8 mouse cellular contexts compared by ENCODE assay signal in genomic region chr5:110416825-110417401, GRCm38 (mm10). TPM values are rescaled to one million over a fixed set of nuclear protein-coding genes. Genes with fewer than 3 reads are reported as not detected.
DNase-seq lines count a peak whose midpoint lies in the region; ATAC-seq and TF ChIP-seq lines count a peak whose summit lies in the region.

No protein-coding gene starts in this region.

- H3K9me3 ChIP-seq in forebrain, postnatal 0 days (ENCODE audit: low read length), result no peaks in the 10 kb centered on the region
- H3K9me3 ChIP-seq in stomach, postnatal 0 days (ENCODE audit: control insufficient read depth, low read length), result no peaks in the 10 kb centered on the region
- no peaks in the 10 kb centered on the region for H3K9me3 ChIP-seq in lung, postnatal 0 days (ENCODE audit: low read length)

- peaks cover 13% of the 10 kb centered on the region; the same call in 1 of the 2 replicates for H3K36me3 ChIP-seq in forebrain, postnatal 0 days (ENCODE audit: insufficient read depth)
- H3K36me3 ChIP-seq in stomach, postnatal 0 days (ENCODE audit: control insufficient read depth, insufficient read depth, low read length), result no peaks in the 10 kb centered on the region
- H3K36me3 ChIP-seq in lung, postnatal 0 days (ENCODE audit: insufficient read depth, low read length), result peaks cover 11% of the 10 kb centered on the region; the same call in 1 of the 2 replicates

- no peak overlapping the region; the same call in 1 of the 2 replicates for H3K4me2 ChIP-seq in forebrain, postnatal 0 days (ENCODE audit: low read depth)
- H3K4me2 ChIP-seq in stomach, postnatal 0 days (replicated peaks; ENCODE audit: low read depth), result no peak overlapping the region
- no peak overlapping the region for H3K4me2 ChIP-seq in lung, postnatal 0 days (replicated peaks; ENCODE audit: low read depth, low read length)

- intact Hi-C loops in gastrocnemius, adult 2 months (cut with DNase I), result no loop called here
- intact Hi-C loops in gastrocnemius, postnatal 14 days (cut with DNase I; ENCODE audit: low total_unique reads), result no loop called here

- peak overlapping the region; percentile 88 for H3K27ac ChIP-seq in gastrocnemius, adult 2 months
- H3K27ac ChIP-seq in forebrain, postnatal 0 days (ENCODE audit: low read depth, low read length), result peak overlapping the region; percentile 73
- no peak overlapping the region for H3K27ac ChIP-seq in stomach, postnatal 0 days (replicated peaks)
- no peak overlapping the region for H3K27ac ChIP-seq in lung, postnatal 0 days (ENCODE audit: low read length)

- peak overlapping the region; percentile 42 for H3K4me3 ChIP-seq in gastrocnemius, adult 2 months
- H3K4me3 ChIP-seq in forebrain, postnatal 0 days (ENCODE audit: low read depth, low read length), result no peak overlapping the region
- H3K4me3 ChIP-seq in stomach, postnatal 0 days (ENCODE audit: low read depth, low read length), result no peak overlapping the region
- no peak overlapping the region for H3K4me3 ChIP-seq in lung, postnatal 0 days (ENCODE audit: low read depth, low read length)

- peaks cover 17% of the 10 kb centered on the region for H3K4me1 ChIP-seq in forebrain, postnatal 0 days (ENCODE audit: insufficient read depth)
- H3K4me1 ChIP-seq in stomach, postnatal 0 days (replicated peaks; ENCODE audit: control insufficient read depth, insufficient read depth), result no peaks in the 10 kb centered on the region
- H3K4me1 ChIP-seq in lung, postnatal 0 days (ENCODE audit: insufficient read depth, low read depth, low read length), result no peaks in the 10 kb centered on the region

- TF ChIP-seq CTCF in gastrocnemius, adult 2 months (IDR thresholded peaks at IDR 0.05), result no peak
- no peak for TF ChIP-seq CTCF in forebrain, postnatal 0 days (IDR thresholded peaks at IDR 0.05; ENCODE audit: low read depth)
- no peak for TF ChIP-seq CTCF in stomach, postnatal 0 days (IDR thresholded peaks at IDR 0.05; ENCODE audit: low read depth)
- TF ChIP-seq CTCF in lung, postnatal 0 days (IDR thresholded peaks at IDR 0.05), result no peak

- no peaks in the 10 kb centered on the region for H3K27me3 ChIP-seq in forebrain, postnatal 0 days (ENCODE audit: insufficient read depth, low read length)
- no peaks in the 10 kb centered on the region for H3K27me3 ChIP-seq in stomach, postnatal 0 days (ENCODE audit: control insufficient read depth, insufficient read depth, low read length)
- H3K27me3 ChIP-seq in lung, postnatal 0 days (replicated peaks; ENCODE audit: insufficient read depth, low read length), result no peaks in the 10 kb centered on the region

- WGBS in forebrain, postnatal 0 days, result 7% methylated on average over 7 of the region's 7 CpGs
- 32% methylated on average over 7 of the region's 7 CpGs for WGBS in stomach, postnatal 0 days
- 45% methylated on average over 7 of the region's 7 CpGs for WGBS in lung, postnatal 0 days

- TF ChIP-seq EP300 in stomach, postnatal 0 days (optimal IDR thresholded peaks at IDR 0.05), result no peak
- no peak for TF ChIP-seq EP300 in lung, postnatal 0 days (IDR thresholded peaks at IDR 0.05)

- H3K9ac ChIP-seq in forebrain, postnatal 0 days, result no peak overlapping the region
- H3K9ac ChIP-seq in stomach, postnatal 0 days (ENCODE audit: low read length), result no peak overlapping the region
- H3K9ac ChIP-seq in lung, postnatal 0 days (replicated peaks; ENCODE audit: low read depth), result no peak overlapping the region

- no peak for DNase-seq in gastrocnemius, adult 2 months
- no peak for DNase-seq in gastrocnemius, postnatal 14 days
- peak; percentile 68 for DNase-seq in cerebellum, adult 11 months
- DNase-seq in forebrain, postnatal 0 days, result peak; percentile 76
- DNase-seq in left cerebral cortex, adult 8-10 months (ENCODE audit: low spot score in 2 of 2), result peak; percentile 23 to 83
- DNase-seq in stomach, postnatal 0 days (ENCODE audit: low spot score), result no peak
- DNase-seq in ovary, adult 18-20 months (ENCODE audit: low spot score), result no peak
- DNase-seq in lung, postnatal 0 days (ENCODE audit: low spot score), result no peak

- ATAC-seq in forebrain, postnatal 0 days, result peak; percentile 90
- ATAC-seq in stomach, postnatal 0 days (ENCODE audit: low FRiP score, low TSS enrichment), result peak; percentile 29; the same call in 1 of the 2 replicates
- ATAC-seq in lung, postnatal 0 days, result no peak

RNA-seq across cellular contexts. Expression of gene Fbrsl1, which starts 31.4 kb away (rescaled TPM):
- total RNA-seq in gastrocnemius, adult 2 months (2021), result 10 to 100 TPM; 32.7 to 36.8 TPM
- total RNA-seq in gastrocnemius, postnatal 14 days (2021), result 10 to 100 TPM; 25.7 to 26.5 TPM
- 28.1 and 30.3 TPM in 2 replicates for total RNA-seq in forebrain, postnatal 0 days (2014; rRNA removed)
- 20.2 and 21.3 TPM in 2 replicates for polyA plus RNA-seq in forebrain, postnatal 0 days (2015; fragmentation: Nextera tagmentation; extraction: Ambion mirVana)
- 10 to 100 TPM; 60.3 to 72.8 (median 66.9) TPM for total RNA-seq in left cerebral cortex, adult 8-10 months (2022)
- 6.2 and 6.4 TPM in 2 replicates for polyA plus RNA-seq in stomach, postnatal 0 days (2015; fragmentation: Nextera tagmentation; extraction: Ambion mirVana)
- polyA plus RNA-seq in lung, postnatal 0 days (2015; fragmentation: Nextera tagmentation; extraction: Ambion mirVana), result 9.0 and 10.4 TPM in 2 replicates

Comparison
In these comparisons a context has a peak if more than half of its experiments do, and no peak if none do; other contexts are left out.
1. DNase-seq: peak in cerebellum, adult 11 months (single experiment), forebrain, postnatal 0 days (single experiment) and left cerebral cortex, adult 8-10 months (2 of 2); none in gastrocnemius, adult 2 months (single experiment), gastrocnemius, postnatal 14 days (single experiment), stomach, postnatal 0 days (single experiment), ovary, adult 18-20 months (single experiment) and lung, postnatal 0 days (single experiment).
2. H3K27ac ChIP-seq: peak in gastrocnemius, adult 2 months (single experiment) and forebrain, postnatal 0 days (single experiment); none in stomach, postnatal 0 days (single experiment) and lung, postnatal 0 days (single experiment).